Mouse (Mus musculus): ENCODE data around the gene Msto1.
"Not testable (repeated sequence)": the region's sequence is repeated elsewhere in the genome, so short reads cannot be mapped to it uniquely, and the experiment has no call there.

The Msto1 gene

DNA sequence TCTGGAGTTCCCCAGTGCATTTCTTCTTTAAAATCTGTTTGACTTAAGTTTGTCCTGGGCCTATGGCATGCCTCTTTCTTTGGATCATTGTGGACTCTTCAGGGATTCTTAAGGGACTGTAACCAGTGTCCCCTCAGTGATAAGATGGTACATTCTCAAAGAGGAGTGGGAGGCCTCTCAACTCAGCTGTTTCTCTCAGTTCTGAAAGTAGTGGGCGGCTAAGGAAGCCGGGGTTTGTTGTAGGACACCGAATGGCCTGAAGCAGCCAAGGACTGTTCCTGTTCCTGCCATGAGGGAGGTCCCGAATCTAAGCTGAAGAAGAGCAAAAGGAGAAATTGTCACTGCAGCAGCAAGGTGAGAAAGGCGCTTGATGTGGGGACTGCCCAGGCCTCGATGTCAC is 8.6 kb downstream of the Msto1 start:
- DNase-seq (ENCODE audit: low spot score in 2 of 2) = no peak

DNA sequence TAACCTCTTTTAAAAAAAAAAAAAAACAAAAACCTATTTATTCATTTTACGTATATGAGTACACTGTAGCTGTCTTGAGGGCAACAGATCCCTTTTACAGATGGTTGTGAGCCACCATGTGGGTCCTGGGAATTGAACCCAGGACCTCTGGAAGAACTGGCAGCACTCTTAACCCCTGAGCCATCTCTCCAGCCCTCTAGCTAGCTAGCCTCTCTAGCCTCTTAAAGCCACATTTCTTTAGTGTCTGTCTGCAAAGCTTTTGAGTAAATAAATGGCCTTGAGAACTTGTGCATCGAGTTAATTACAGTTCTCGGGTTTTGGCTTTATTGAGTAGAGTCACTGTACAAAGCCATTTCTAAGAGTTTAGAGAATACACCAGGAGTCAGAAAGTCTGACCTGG is 9.0 kb downstream of the Msto1 start:
- no peak for DNase-seq (ENCODE audit: low spot score in 2 of 2)

DNA sequence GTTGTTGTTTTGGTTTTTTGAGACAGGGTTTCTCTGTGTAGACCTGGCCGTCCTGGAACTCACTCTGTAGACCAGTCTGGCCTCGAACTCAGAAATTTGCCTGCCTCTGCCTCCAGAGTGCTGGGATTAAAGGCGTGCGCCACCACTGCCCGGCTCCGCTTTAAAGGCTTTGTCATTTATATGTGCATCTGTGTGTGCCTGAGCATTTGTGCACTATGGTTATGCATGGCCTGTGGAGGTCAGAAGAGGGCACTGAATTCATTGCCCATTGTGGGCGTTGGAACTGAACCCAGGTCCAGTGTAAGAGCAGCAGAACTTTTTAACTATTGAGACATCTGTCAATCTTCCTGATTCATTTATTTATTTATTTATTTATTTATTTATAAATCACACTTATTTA is 20.8 kb downstream of the Msto1 start:
- not testable (repeated sequence) for DNase-seq (ENCODE audit: low spot score in 2 of 2)

DNA sequence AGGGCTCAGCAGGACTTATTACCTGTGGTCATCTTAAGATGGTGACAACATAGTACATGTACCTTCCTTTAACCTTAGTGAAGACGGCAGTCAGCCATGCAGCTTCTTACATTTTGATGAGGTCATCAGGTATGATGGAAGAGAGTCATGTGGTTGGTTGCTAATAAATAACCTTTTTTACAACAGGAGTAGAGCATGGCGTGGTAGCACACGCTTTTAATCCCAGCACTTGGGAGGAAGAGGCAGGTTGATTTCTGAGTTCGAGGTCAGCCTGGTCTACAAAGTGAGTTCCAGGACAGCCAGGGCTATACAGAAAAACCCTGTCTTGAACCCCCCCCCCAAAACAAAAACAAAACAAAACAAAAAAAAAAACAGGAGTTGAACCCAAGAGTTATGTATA is 31.3 kb downstream of the Msto1 start:
- DNase-seq (ENCODE audit: low spot score in 2 of 2) = not testable (repeated sequence)

DNA sequence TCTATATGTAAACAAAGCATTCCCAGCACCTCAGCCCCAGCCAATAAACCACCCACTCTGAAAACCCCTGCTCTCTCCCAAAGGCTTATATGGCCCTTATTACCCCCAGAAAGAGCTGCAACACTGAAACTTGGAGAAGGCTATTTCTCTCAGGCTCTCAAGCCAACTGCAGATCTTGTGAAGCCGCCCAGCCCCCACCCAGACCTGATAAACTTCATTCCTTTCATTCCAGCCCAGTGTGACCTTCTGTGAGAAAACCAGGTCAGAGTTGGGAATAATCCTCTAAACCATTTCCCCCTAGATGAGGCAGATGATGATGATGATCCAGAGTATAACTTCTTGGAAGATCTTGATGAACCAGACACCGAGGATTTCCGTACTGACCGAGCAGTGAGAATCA is 45.4 kb downstream of the Msto1 start:
- not testable (repeated sequence) for DNase-seq (ENCODE audit: low spot score in 2 of 2)

DNA sequence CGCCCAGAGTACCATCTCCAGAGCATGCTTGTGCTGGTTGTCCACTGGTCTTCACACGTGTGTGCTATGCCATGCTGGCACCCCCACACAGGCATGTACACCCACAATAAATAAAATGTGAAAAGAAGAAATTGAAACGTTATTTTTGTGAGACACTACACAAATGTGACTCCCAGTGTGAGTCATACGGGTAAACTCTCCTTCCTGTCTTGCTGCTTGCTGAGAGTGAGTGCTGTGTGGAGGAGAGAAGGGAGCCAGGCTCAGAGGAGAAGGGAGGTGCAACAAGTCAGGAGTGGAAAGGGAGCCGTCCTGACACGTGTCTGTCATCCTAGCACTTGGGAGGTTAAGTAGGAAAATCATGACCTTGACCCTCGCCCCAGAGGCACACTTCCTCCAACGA is 46.6 kb downstream of the Msto1 start:
- DNase-seq (ENCODE audit: low spot score in 2 of 2) = not testable (repeated sequence)

DNA sequence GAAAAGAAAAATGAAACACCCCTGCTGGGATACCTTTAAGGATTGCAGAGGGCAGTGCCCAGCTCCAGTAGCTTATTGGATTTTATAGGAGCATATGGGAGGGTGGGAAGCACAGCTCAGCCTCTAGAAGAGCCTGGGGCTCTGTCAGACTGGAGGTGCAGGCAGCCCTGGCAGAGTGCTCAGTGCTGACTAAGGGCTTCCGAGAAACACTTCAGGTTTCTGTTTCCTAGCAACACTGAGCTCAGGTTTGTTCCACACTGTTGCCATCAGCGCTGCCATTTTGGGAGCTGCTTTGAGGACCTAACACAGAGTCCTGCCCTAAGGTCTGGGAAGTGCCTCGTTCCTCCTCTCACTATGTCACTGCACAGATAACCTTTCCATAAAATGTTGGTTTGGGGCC is 47.1 kb downstream of the Msto1 start:
- DNase-seq (ENCODE audit: low spot score in 2 of 2) = not testable (repeated sequence)

DNA sequence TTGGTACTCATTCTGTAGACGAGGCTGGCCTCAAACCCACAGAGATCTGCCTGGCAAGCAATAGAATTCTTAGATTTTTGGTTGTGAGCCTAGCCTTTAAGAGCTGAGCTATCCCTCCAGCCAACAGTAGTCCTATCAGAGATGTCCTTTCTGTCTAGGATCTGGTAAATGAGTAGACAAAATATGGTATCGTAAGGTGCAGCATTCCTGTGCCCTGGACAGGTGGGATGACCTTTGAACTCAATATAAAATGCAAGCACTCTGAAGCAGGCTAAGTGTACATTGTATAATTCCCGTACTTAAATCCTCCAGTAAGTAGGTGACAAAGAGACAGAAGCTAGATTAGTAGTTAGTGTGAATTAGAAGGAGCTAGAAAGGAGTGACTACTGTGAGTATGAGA is 51.7 kb downstream of the Msto1 start:
- DNase-seq (ENCODE audit: low spot score in 2 of 2) = no peak

DNA sequence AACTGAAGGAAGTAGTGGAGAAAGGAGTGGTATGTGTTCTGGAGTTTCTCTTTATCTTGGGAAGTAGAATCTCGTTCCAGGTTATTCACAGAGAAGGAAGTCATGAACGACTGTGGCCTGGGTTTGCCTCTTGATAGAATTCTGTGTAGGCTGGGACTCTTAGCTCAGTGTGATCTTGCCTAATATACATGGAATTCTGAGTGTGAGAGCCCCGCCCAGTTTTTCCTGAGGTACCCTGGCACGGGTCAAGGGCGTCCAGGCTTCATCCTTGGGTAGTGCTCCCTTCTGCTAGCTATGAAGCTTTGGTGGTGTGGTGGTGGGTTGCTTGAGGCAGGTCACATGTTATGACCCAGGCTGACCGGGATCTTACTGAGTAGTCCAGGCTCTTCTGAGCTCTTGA is 58.0 kb downstream of the Msto1 start:
- DNase-seq (ENCODE audit: low spot score in 2 of 2) = no peak

All from spleen, postnatal 36 days (tissue).